Mouse (Mus musculus) gastrocnemius, adult 2 months (tissue): ENCODE measurements around the gene Cfap298. TPM values are rescaled to one million over a fixed set of nuclear protein-coding genes. Genes with fewer than 3 reads are reported as not detected.
A peak's percentile ranks its signal among the peaks of the same experiment; 100 is the strongest.

Experiments used
- DNase-seq: peaks from one replicate; pipeline ENCODE4 v3.0.0; 2022
- H3K27ac ChIP-seq: fragments of 200-600 bp; 2 replicates; pipeline ENCODE4 v1.8.1; 2022; ENCODE audit warnings: mild to moderate bottlenecking
- H3K4me3 ChIP-seq: fragments of 200-600 bp; 2 replicates; pipeline ENCODE4 v1.8.1; 2022; ENCODE audit warnings: mild to moderate bottlenecking, moderate library complexity
- CTCF ChIP-seq: fragments of 200-600 bp; IDR thresholded peaks from 2 replicates; pipeline ENCODE4 v1.8.1; 2022; ENCODE audit warnings: antibody characterized with exemption, mild to moderate bottlenecking, moderate library complexity
- intact Hi-C: fragments of 180-260 bp; cut with DNase I; formaldehyde crosslinking; loops from one replicate; pipeline ENCODE4 v1.15.1; 2025
- total RNA-seq, 2 experiments: library from RNA; stranded (reverse); gene quantifications; 2 replicates each; pipeline ENCODE4 v1.2.3; 2021

The Cfap298 gene
- total RNA-seq, 2 experiments from 2014 or later: 33.1 to 33.8 TPM

DNA sequence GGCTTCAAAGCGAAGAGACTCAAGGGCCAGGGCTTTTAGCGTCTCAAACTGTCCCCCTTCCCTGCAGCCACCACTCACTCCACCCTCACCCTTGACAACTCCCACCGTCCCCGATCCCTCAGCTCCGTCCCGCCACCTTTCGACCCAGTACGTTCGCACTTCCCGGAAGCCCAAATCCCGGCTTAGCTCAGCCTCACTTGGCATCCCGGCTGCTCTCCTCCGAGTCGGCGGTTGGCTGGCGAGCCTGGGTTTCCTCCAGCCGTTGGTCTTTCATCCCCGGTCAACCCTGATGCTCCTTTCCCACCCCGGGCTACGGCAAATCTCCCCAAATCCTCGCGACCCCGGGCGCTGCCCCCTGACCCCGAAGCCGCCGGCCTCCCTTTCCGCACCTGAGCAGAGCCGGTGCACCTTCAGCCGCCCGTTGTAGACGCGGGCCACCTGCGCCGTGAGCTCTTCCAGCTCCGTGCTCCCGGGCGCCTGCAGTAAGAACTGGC, 674 bp downstream of the Cfap298 start:
- H3K4me3 ChIP-seq: peak overlapping the region; percentile 99
- DNase-seq: peak; percentile 80
- TF ChIP-seq CTCF: no peak
- peak overlapping the region; percentile 93 for H3K27ac ChIP-seq
- intact Hi-C loops: loop anchor here (2.0 to 5.0 kb wide), 3 partner anchors 102 to 125 kb away; partner anchors contain the start of gene Paxbp1

DNA sequence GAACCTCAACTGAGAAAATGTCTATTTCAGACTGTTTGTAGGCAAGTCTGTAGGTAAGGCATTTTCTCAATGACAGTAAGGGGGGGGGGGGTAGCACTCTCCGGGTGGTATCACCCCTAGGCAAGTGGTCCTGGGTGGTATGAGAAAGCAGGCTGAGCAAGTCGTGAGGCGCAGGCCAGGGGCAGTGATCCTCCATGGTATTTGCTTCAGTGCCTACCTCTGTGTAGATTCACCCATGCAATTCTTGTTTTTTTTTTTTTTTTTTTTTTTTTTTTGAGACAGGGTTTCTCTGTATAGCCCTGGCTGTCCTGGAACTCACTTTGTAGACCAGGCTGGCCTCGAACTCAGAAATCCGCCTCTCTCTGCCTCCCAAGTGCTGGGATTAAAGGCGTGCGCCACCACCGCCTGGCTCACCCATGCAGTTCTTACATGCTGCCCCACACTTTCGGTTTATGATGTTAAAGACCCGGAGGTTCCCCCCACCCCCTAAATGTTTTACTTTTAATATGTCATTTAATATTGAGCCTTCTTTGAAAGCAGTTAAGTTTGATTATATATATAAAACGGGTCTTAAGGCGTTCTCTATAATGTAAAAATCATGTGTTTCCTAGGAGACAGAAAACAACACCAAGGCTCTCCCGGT, 1.3 kb downstream of the Cfap298 start:
- intact Hi-C loops: loop anchor here (2.0 to 5.0 kb wide), 3 partner anchors 101 to 125 kb away; partner anchors contain the start of gene Paxbp1
- Histone ChIP-seq H3K4me3 (peak overlapping the region; percentile 99), H3K27ac (peak overlapping the region; percentile 93)
- no peak for DNase-seq
- TF ChIP-seq CTCF: no peak

DNA sequence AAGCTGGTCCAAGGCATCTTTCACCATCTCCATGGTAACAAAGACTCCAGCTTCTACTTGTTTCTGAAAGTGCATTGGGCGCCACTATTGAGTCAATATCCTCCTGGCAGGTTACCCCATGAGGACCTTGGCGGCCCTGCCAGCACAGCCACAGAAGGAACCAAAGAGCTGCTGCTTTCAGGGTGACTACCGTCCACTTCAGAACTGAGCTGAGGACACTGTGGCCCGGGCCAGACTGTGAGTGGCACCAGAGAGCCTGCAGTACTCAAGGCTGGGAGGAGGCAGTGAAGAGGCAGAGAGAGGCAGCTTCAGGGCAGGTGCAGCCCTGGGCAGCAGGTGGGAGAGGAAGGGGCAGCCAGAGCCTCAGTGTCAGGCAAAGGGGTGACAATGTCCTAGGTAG, 7.5 kb downstream of the Cfap298 start:
- H3K4me3 ChIP-seq: no peak overlapping the region
- DNase-seq: no peak
- no peak for TF ChIP-seq CTCF
- H3K27ac ChIP-seq: no peak overlapping the region
- intact Hi-C loops: no loop called here

DNA sequence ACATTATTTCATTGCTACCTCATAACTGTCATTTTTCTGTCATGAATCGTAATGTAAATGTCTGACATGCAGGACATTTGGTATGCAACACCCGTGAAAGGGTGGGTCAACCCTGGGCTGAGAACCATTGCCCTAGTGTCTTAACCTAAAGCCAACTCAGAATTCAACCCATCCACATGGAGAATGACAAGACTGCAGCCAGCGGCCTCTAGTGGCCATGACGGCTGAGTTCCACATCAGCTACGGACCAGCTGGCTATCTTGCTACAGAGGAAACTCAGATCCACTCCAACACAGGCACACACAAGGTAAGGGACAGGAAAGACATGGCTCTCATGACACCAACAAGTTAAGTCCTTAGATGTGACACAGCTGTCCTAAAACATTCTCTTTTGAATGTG, 9.5 kb downstream of the Cfap298 start:
- TF ChIP-seq CTCF: peak; percentile 77
- DNase-seq: peak; percentile 65
- intact Hi-C loops: no loop called here
- H3K27ac ChIP-seq: no peak overlapping the region
- H3K4me3 ChIP-seq: no peak overlapping the region

DNA sequence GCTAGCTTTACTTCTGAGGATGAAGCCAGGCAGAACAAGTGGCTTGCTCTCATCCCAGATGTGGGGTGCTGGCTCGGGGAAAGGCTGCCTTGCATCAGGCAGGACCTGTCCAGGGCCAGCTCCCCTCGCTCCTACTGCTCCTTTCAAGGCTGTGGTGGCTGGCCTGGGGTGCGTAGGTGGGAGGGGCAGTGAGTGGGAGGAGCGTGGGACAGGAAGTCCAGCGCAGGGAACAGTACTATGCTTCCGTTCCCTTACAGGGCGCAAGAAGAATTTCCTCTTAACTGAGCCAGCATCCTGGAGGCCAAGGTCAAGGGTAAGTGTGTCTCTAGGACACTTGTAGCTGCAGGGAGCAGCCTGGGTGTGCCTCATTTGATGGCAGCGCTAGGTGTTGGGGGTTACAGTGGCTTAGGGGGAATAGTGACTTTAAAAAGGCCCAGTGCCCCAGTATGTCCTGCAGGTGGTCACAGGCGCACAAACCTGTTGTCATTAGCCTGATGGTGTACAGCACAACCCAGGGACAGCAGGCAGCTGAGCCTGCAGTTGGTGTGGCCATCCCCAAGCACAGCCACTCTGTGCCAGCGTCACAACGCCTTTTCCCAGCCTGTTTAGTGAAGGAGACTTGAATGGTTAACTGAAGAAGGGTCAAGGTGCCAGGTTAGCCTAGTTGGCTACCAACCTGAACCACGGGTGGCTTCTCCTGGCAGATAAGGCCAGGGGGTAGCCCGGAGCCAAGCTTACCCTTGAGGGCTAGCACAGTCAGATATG, 10.1 kb downstream of the Cfap298 start:
- intact Hi-C loops: no loop called here
- no peak for TF ChIP-seq CTCF
- peak overlapping the region; percentile 41 for H3K27ac ChIP-seq
- DNase-seq: no peak
- no peak overlapping the region for H3K4me3 ChIP-seq

DNA sequence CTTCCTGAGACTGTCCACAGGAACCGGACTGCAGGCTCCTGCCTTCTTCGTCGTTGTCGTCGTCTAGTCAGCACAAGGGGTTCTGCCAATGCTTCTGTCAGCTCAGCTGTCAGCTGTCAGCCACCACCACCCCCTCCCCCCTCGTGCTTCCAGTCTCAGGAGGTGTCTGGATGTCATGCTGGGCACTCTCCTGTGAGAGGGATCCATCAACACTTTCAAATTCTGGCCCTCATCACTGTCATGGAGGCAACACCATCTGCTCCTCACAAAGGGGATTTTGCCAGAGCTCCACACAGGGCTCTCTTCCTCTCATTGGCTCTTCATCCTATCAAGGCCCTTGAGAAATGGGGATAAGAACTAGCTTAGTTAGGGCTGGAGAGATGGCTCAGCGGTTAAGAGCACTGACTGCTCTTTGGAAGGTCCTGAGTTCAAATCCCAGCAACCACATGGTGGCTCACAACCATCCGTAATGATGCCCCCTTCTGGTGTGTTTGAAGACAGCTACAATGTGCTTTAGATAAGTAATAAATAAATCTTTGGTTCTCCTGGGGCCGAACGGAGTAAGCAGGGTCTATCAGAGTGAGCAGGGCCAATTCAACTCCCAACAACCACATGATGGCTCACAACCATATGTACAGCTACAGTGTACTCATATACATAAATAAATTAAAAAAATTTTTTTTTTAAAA, 13.3 kb downstream of the Cfap298 start:
- intact Hi-C loops: no loop called here
- TF ChIP-seq CTCF: no peak
- peak; percentile 52 for DNase-seq
- Histone ChIP-seq H3K4me3 (no peak overlapping the region), H3K27ac (no peak overlapping the region)

DNA sequence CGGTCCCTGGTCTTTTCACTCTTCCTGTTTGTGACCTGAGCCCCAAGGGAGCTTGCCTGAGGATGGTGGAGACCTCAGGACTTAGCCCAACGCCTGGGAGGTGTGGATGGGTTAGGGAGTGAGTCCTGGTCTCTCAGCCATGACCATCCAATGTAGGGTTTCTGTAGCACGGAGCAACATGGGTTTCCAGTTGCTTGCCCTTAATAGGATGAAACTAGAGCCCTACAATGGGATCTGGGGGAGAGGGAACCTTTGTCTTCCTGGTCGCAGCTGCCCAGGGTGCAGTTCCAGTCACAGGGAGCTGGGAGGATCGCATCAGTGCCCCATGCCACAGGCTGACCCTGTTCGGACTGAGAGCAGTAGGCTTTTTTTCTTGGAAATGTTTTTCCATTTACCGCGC, 17.8 kb downstream of the Cfap298 start:
- no peak for TF ChIP-seq CTCF
- no peak for DNase-seq
- H3K27ac ChIP-seq: no peak overlapping the region
- H3K4me3 ChIP-seq: no peak overlapping the region
- intact Hi-C loops: no loop called here

DNA sequence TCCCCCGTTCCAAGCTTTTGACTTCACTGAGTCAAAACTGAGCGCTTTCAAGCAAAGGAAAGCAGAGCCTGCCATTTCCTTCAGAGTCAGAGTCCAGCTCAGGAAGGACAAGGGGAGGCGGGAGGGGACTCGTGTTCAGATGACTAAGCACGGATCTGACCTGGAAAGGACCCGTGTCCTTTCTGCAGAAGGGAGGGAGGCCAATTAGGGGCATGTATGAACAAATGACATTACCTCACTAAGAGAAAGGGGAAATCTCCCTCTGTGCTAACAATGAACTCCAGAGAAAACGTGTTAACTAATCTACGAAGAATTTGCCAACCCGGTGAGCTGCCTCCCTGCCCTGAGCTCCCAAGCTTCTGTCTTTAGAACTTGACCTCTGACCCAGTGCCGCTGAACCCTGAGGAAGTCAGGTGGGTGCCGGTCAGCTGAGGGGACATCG, 18.9 kb downstream of the Cfap298 start:
- no peak for TF ChIP-seq CTCF
- Histone ChIP-seq H3K27ac (peak overlapping the region; percentile 31; the same call in 1 of the 2 replicates), H3K4me3 (peak overlapping the region; percentile 1)
- no peak for DNase-seq
- intact Hi-C loops: no loop called here

DNA sequence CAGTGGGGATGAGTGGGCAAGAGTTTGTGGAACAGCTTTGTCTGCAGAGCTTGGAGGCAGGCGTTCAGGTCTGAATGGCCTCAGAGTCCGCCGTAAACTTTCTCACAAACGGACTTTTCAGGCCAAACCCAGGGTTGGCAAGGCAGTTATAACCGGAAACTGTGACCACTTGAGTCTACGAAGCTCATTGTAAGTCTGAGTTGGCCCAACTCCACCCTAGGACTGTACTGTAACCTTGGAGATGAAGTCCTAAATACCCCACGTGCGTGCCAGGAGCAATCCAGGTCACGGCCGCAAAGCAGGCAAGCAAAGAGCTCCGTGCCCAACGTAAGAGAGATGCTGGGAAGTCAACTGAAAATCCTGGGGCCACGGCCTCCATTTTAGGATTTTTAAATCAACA, 23.1 kb downstream of the Cfap298 start:
- no peak for TF ChIP-seq CTCF
- H3K4me3 ChIP-seq: no peak overlapping the region
- intact Hi-C loops: no loop called here
- H3K27ac ChIP-seq: peak overlapping the region; percentile 24; the same call in 1 of the 2 replicates
- no peak for DNase-seq

DNA sequence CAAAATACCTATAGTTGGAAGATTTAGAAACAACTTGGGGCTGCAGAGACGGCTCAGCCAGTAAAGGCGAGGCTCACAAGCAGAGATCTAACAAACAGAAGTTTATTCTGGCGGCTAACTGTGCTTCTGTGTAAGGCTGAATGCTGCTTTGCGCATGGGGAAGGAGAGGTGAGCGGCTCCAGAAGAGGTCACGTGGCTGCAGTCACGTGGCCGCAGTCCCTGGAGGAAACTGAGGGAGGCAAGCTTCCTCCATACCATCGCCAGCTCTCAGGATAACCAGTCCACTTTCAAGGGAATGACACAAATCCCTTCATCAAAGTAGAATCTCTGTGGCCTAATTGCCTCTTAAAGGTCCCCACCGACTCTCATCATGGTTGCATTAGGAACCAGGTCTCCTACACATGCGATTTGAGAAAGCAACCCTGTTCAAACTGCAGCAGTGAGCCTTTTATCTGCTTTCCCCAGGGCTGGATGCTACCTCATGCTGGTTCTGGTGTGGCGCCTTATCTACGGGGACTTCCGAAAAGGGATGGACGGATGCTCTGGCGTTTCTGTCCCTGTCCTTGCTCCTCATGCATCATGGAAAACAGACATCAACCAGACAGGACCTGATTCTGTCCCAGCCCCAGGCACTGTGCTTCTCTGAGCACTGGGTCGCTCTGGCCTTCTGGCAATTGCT, 23.9 kb downstream of the Cfap298 start:
- Histone ChIP-seq H3K27ac (peak overlapping the region; percentile 24), H3K4me3 (no peak overlapping the region)
- intact Hi-C loops: no loop called here
- no peak for DNase-seq
- no peak for TF ChIP-seq CTCF

DNA sequence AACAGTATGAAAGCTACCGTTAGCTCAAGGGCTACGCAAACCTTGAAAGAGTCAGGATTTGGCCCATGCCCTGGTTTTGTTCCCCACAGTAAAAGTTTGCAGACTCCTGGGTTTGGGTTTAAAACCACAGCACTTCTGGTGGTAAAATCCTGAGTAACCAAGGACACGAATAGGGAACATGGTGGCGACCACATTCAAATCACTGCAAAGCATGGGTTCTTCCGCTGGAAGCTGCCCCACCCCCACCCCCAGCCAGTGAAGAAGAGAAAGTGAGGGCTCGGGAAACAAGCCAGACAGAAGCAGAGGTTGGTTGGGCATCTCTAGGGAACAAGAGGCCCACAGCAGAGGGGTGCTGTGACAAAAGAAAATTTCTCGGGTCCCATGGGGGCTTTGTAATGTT, 27.7 kb downstream of the Cfap298 start:
- H3K27ac ChIP-seq: no peak overlapping the region
- no peak for TF ChIP-seq CTCF
- intact Hi-C loops: no loop called here
- no peak overlapping the region for H3K4me3 ChIP-seq
- DNase-seq: no peak

DNA sequence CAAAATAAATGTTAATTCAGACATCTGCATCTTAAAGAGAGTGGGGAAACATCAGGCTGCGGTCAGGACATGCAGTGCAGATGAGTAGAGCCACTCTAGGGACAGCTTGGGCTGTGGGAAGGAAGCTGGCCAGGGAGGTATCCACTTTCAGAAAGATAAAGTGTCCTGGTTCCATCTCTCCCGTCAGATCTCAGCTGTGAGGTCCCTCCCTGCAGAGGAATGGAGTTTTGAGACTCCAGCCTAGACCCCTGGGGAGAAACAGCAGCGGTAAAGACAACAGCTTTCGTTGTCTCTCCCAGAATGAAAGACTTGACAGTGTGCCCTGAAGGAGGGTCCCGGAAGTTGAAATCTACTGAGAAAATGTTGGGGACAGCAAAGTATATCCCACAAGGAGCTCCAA, 31.6 kb downstream of the Cfap298 start:
- intact Hi-C loops: no loop called here
- no peak overlapping the region for H3K4me3 ChIP-seq
- H3K27ac ChIP-seq: no peak overlapping the region
- no peak for DNase-seq
- TF ChIP-seq CTCF: no peak

DNA sequence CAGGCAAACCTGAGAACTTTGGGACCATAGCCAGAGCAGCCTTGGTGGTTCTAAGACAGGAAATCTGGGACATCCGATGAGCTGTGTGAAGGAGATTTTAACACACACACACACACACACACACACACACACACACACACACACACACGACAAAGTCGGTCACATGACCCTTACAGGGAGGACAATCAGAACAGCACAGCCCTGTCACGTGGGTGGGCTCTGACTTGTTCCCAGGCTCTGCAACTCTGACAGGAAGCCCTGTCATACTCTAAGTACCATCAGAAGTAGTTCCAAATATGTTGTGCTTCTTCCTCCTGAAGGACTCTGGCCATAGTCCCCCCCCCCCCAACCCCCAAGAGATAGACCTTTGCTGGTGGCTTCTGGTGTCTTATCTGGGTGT, 33.5 kb downstream of the Cfap298 start:
- H3K4me3 ChIP-seq: no peak overlapping the region
- no peak for DNase-seq
- no peak for TF ChIP-seq CTCF
- intact Hi-C loops: no loop called here
- H3K27ac ChIP-seq: no peak overlapping the region
